In the genomic region with DNA sequence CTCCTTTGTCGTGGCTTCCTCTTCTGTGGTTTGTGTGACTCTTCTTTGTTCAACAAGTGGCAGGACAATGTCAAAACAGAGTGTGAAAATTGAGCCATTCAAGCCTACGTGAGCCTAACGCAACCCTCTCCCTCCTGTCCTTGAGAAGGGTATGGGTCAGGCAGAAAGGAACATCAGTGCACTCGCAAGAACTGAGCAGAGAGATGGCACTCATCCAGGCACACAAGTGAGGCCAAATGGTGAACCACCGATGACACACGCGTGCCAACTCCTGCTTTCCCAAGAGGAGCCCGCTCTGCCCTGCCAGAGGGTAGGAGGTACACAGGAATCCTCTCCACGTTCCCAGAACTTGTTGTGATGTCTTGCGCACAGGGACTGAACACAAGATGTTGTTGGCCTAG, we compare ENCODE assay signal across 8 mouse cellular contexts. TPM values are rescaled to one million over a fixed set of nuclear protein-coding genes. Genes with fewer than 3 reads are reported as not detected.
DNase-seq lines count a peak whose midpoint lies in the region; ATAC-seq and TF ChIP-seq lines count a peak whose summit lies in the region.

No protein-coding gene starts in this region.

- no peaks in the 10 kb centered on the region for H3K36me3 ChIP-seq in midbrain, embryonic 16.5 days (ENCODE audit: control insufficient read depth, insufficient read depth, low read length)

- no peaks in the 10 kb centered on the region for H3K27me3 ChIP-seq in midbrain, embryonic 16.5 days (ENCODE audit: control insufficient read depth, insufficient read depth, low read depth, low read length)

- WGBS in lung, adult 2 months, result 71% methylated on average over 10 of the region's 10 CpGs
- 67% methylated on average over 10 of the region's 10 CpGs for WGBS in midbrain, embryonic 16.5 days

- H3K4me2 ChIP-seq in midbrain, embryonic 16.5 days (ENCODE audit: low read length), result no peak overlapping the region

- peaks cover 2% of the 10 kb centered on the region; the same call in 1 of the 2 replicates for H3K4me1 ChIP-seq in lung, adult 2 months (ENCODE audit: control insufficient read depth, insufficient read depth, low read length)
- H3K4me1 ChIP-seq in brown adipose tissue, adult 24 weeks (ENCODE audit: control insufficient read depth, insufficient read depth, insufficient read length, low read length), result peaks cover 26% of the 10 kb centered on the region
- no peaks in the 10 kb centered on the region; the same call in 1 of the 2 replicates for H3K4me1 ChIP-seq in midbrain, embryonic 16.5 days (ENCODE audit: control insufficient read depth, insufficient read depth, low read length)

- no peak for ATAC-seq in midbrain, embryonic 16.5 days

- H3K27ac ChIP-seq in brown adipose tissue, adult 24 weeks (replicated peaks; ENCODE audit: low read depth, low read length), result peak overlapping the region; percentile 66; the same call in 1 of the 2 replicates
- no peak overlapping the region for H3K27ac ChIP-seq in midbrain, embryonic 16.5 days (ENCODE audit: low read length)

- H3K9ac ChIP-seq in midbrain, embryonic 16.5 days (ENCODE audit: low read depth, low read length), result no peak overlapping the region

- no peak for TF ChIP-seq POLR2A in lung, adult 2 months (IDR thresholded peaks at IDR 0.05; ENCODE audit: borderline replicate concordance, extremely low read depth, low read depth, low read length)

- H3K9me3 ChIP-seq in midbrain, embryonic 16.5 days (replicated peaks; ENCODE audit: control insufficient read depth, low read length, poor library complexity, severe bottlenecking), result no peaks in the 10 kb centered on the region

- no peak overlapping the region for H3K4me3 ChIP-seq in lung, adult 2 months (replicated peaks; ENCODE audit: extremely low read depth, low read depth, low read length)
- H3K4me3 ChIP-seq in brown adipose tissue, adult 24 weeks (ENCODE audit: insufficient read depth, low read depth, low read length), result no peak overlapping the region
- no peak overlapping the region for H3K4me3 ChIP-seq in midbrain, embryonic 16.5 days (ENCODE audit: low read depth, low read length)

- DNase-seq in lung, adult 18-20 months, result peak; percentile 45 to 50
- no peak for DNase-seq in lung, adult 2 months
- DNase-seq in gonadal fat pad, adult 2 months (ENCODE audit: low read depth), result peak; percentile 93
- peak; percentile 13 to 17 for DNase-seq in monocyte, adult 2 months (ENCODE audit: low read depth in 1 of 2, low spot score in 2 of 2)
- no peak for DNase-seq in thymus, adult 18-20 months
- DNase-seq in urinary bladder, postnatal 10 days (ENCODE audit: low spot score), result no peak

- no peak for TF ChIP-seq CTCF in lung, adult 2 months (IDR thresholded peaks at IDR 0.05; ENCODE audit: insufficient read depth, low read length)

RNA-seq across cellular contexts. Expression of a gene that starts 50.2 kb away (rescaled TPM):
- 19.8 and 20.8 TPM in 2 replicates for polyA plus RNA-seq in lung, adult 2 months (2012; rRNA removed)
- 5.7 and 6.3 TPM in 2 replicates for polyA plus RNA-seq in brown adipose tissue, adult 24 weeks (2012; ENCODE audit: insufficient read depth, insufficient read length, missing spikeins)
- 10.2 and 10.3 TPM in 2 replicates for polyA plus RNA-seq in gonadal fat pad, adult 2 months (2012; rRNA removed)
- polyA plus RNA-seq in midbrain, embryonic 16.5 days (2015; fragmentation: Nextera tagmentation; extraction: Ambion mirVana), result 4.0 and 4.3 TPM in 2 replicates

Comparison
In these comparisons a context has a peak if more than half of its experiments do, and no peak if none do; other contexts are left out.
1. DNase-seq: peak in lung, adult 18-20 months (2 of 2), gonadal fat pad, adult 2 months (single experiment) and monocyte, adult 2 months (2 of 2); none in lung, adult 2 months (single experiment), thymus, adult 18-20 months (0 of 2) and urinary bladder, postnatal 10 days (single experiment).